In genomic region chr1:40465477-40466430, GRCm38 (mm10) we compare ENCODE assay signal across 8 mouse cellular contexts. TPM values are rescaled to one million over a fixed set of nuclear protein-coding genes. Genes with fewer than 3 reads are reported as not detected.
A peak's percentile ranks its signal among the peaks of the same experiment; 100 is the strongest.
DNase-seq lines count a peak whose midpoint lies in the region; ATAC-seq and TF ChIP-seq lines count a peak whose summit lies in the region.

Il18r1 (plus strand) TSS chr1:40465552.

- H3K79me2 ChIP-seq in liver, adult 2 months (ENCODE audit: control insufficient read depth, insufficient read depth, low read length): no peaks in the 10 kb centered on the region

- H3K4me1 ChIP-seq in heart, embryonic 11.5 days (ENCODE audit: control insufficient read depth, insufficient read depth, low read length): no peaks in the 10 kb centered on the region
- H3K4me1 ChIP-seq in embryonic facial prominence, embryonic 14.5 days (ENCODE audit: control insufficient read depth, insufficient read depth, low read length): no peaks in the 10 kb centered on the region
- no peaks in the 10 kb centered on the region for H3K4me1 ChIP-seq in liver, adult 2 months (ENCODE audit: control insufficient read depth, insufficient read depth, low read length)
- peaks cover 3% of the 10 kb centered on the region; the same call in 1 of the 2 replicates for H3K4me1 ChIP-seq in small intestine, adult 2 months (ENCODE audit: control insufficient read depth, insufficient read depth, insufficient read length, low read length)
- H3K4me1 ChIP-seq in forebrain, postnatal 0 days (ENCODE audit: insufficient read depth): no peaks in the 10 kb centered on the region

- no peak within 1 kb of the TSS for H3K4me3 ChIP-seq in heart, embryonic 11.5 days (ENCODE audit: low read depth, low read length)
- H3K4me3 ChIP-seq in embryonic facial prominence, embryonic 14.5 days (ENCODE audit: low read depth, low read length): no peak within 1 kb of the TSS
- no peak within 1 kb of the TSS for H3K4me3 ChIP-seq in liver, adult 2 months (ENCODE audit: insufficient read depth, low read depth, low read length)
- H3K4me3 ChIP-seq in small intestine, adult 2 months (ENCODE audit: low read depth, low read length): peak within 1 kb of the TSS; percentile 41
- no peak within 1 kb of the TSS for H3K4me3 ChIP-seq in forebrain, postnatal 0 days (ENCODE audit: low read depth, low read length)

- H3K4me2 ChIP-seq in heart, embryonic 11.5 days: peak within 1 kb of the TSS; percentile 16; the same call in 1 of the 2 replicates
- H3K4me2 ChIP-seq in embryonic facial prominence, embryonic 14.5 days (ENCODE audit: low read depth, low read length): no peak within 1 kb of the TSS
- no peak within 1 kb of the TSS for H3K4me2 ChIP-seq in forebrain, postnatal 0 days (ENCODE audit: low read depth)

- ATAC-seq in heart, embryonic 11.5 days (replicated peaks; ENCODE audit: insufficient number of reproducible peaks, low FRiP score, low TSS enrichment): no peak
- peak; percentile 30; the same call in 1 of the 2 replicates for ATAC-seq in embryonic facial prominence, embryonic 14.5 days (ENCODE audit: low read depth)
- no peak for ATAC-seq in forebrain, postnatal 0 days

- TF ChIP-seq POLR2A in liver, adult 2 months (IDR thresholded peaks at IDR 0.05; ENCODE audit: extremely low read depth, insufficient read depth, low read length): no peak
- TF ChIP-seq POLR2A in small intestine, adult 2 months (IDR thresholded peaks at IDR 0.05; ENCODE audit: low read depth, low read length): no peak

- H3K9ac ChIP-seq in heart, embryonic 11.5 days (ENCODE audit: low read depth, low read length): no peak within 1 kb of the TSS
- no peak within 1 kb of the TSS for H3K9ac ChIP-seq in embryonic facial prominence, embryonic 14.5 days (ENCODE audit: low read depth, low read length)
- H3K9ac ChIP-seq in liver, adult 2 months (ENCODE audit: low read depth, low read length): no peak within 1 kb of the TSS
- H3K9ac ChIP-seq in forebrain, postnatal 0 days: no peak within 1 kb of the TSS

- TF ChIP-seq CTCF in liver, adult 2 months (IDR thresholded peaks at IDR 0.05; ENCODE audit: low read depth, low read length): 0 out of 2 replicates have a peak, but pooled peaks have one; percentile 14
- no peak for TF ChIP-seq CTCF in small intestine, adult 2 months (IDR thresholded peaks at IDR 0.05; ENCODE audit: extremely low read depth, insufficient read length, insufficient replicate concordance, low read depth, low read length)
- no peak for TF ChIP-seq CTCF in forebrain, postnatal 0 days (IDR thresholded peaks at IDR 0.05; ENCODE audit: low read depth)

- no peaks in the 10 kb centered on the region for H3K9me3 ChIP-seq in heart, embryonic 11.5 days (replicated peaks; ENCODE audit: control insufficient read depth, low read length)
- H3K9me3 ChIP-seq in embryonic facial prominence, embryonic 14.5 days (ENCODE audit: control insufficient read depth, low read length): no peaks in the 10 kb centered on the region
- H3K9me3 ChIP-seq in forebrain, postnatal 0 days (ENCODE audit: low read length): no peaks in the 10 kb centered on the region

- WGBS in heart, embryonic 11.5 days (ENCODE audit: insufficient replicate concordance): 31% methylated on average over 20 of the region's 20 CpGs
- 42% methylated on average over 14 of the region's 20 CpGs for WGBS in embryonic facial prominence, embryonic 14.5 days
- 41% methylated on average over 20 of the region's 20 CpGs for WGBS in liver, adult 2 months
- 28% methylated on average over 20 of the region's 20 CpGs for WGBS in small intestine, adult 2 months
- 51% methylated on average over 20 of the region's 20 CpGs for WGBS in forebrain, postnatal 0 days

- no peak for DNase-seq in heart, adult 8-10 months (ENCODE audit: low spot score)
- DNase-seq in embryonic facial prominence, embryonic 14.5 days (ENCODE audit: low spot score): peak; percentile 12
- no peak for DNase-seq in liver, adult 2 months (ENCODE audit: extremely low read depth, low read depth, low spot score)
- DNase-seq in forebrain, postnatal 0 days: no peak
- no peak for DNase-seq in cerebellum, adult 9-11 months
- no peak for DNase-seq in frontal cortex, postnatal 14 days (ENCODE audit: low spot score in 2 of 2)

- no peaks in the 10 kb centered on the region for H3K36me3 ChIP-seq in heart, embryonic 11.5 days (ENCODE audit: control insufficient read depth, insufficient read depth, low read length)
- no peaks in the 10 kb centered on the region for H3K36me3 ChIP-seq in embryonic facial prominence, embryonic 14.5 days (ENCODE audit: control insufficient read depth, insufficient read depth, low read length)
- H3K36me3 ChIP-seq in liver, adult 2 months (ENCODE audit: control insufficient read depth, insufficient read depth, low read length): no peaks in the 10 kb centered on the region
- no peaks in the 10 kb centered on the region for H3K36me3 ChIP-seq in small intestine, adult 2 months (ENCODE audit: control insufficient read depth, insufficient read depth, low read length)
- H3K36me3 ChIP-seq in forebrain, postnatal 0 days (ENCODE audit: insufficient read depth): no peaks in the 10 kb centered on the region

- no peaks in the 10 kb centered on the region for H3K27me3 ChIP-seq in heart, embryonic 11.5 days (ENCODE audit: control insufficient read depth, insufficient read depth, low read length)
- H3K27me3 ChIP-seq in embryonic facial prominence, embryonic 14.5 days (replicated peaks; ENCODE audit: control insufficient read depth, insufficient read depth, low read length): no peaks in the 10 kb centered on the region; the same call in 1 of the 2 replicates
- H3K27me3 ChIP-seq in liver, adult 2 months (ENCODE audit: control insufficient read depth, insufficient read depth, low read length): no peaks in the 10 kb centered on the region
- no peaks in the 10 kb centered on the region for H3K27me3 ChIP-seq in small intestine, adult 2 months (ENCODE audit: control insufficient read depth, insufficient read depth, low read length)
- no peaks in the 10 kb centered on the region for H3K27me3 ChIP-seq in forebrain, postnatal 0 days (ENCODE audit: insufficient read depth, low read length)

- H3K27ac ChIP-seq in heart, embryonic 11.5 days (ENCODE audit: low read depth, low read length): no peak within 1 kb of the TSS
- H3K27ac ChIP-seq in embryonic facial prominence, embryonic 14.5 days (replicated peaks; ENCODE audit: low read depth, low read length): no peak within 1 kb of the TSS
- no peak within 1 kb of the TSS for H3K27ac ChIP-seq in liver, adult 2 months (replicated peaks; ENCODE audit: insufficient read depth, low read depth, low read length)
- no peak within 1 kb of the TSS for H3K27ac ChIP-seq in small intestine, adult 2 months (ENCODE audit: insufficient read depth, low read depth, low read length)
- no peak within 1 kb of the TSS for H3K27ac ChIP-seq in forebrain, postnatal 0 days (ENCODE audit: low read depth, low read length)

RNA-seq across cellular contexts. Expression of gene Il18r1, which starts in this region (rescaled TPM):
- not detected in 2 replicates for polyA plus RNA-seq in heart, embryonic 11.5 days (2014; fragmentation: Nextera tagmentation; extraction: Ambion mirVana)
- total RNA-seq in heart, adult 8-10 months (2022): 1 to 10 TPM in 1 of 4 experiments, under 1 TPM in 3; 0.19 to 1.9 (median 0.39) TPM
- polyA plus RNA-seq in embryonic facial prominence, embryonic 14.5 days (2014; fragmentation: Nextera tagmentation; extraction: Ambion mirVana): 0.31 and 0.39 TPM in 2 replicates
- 0.20 and 0.28 TPM in 2 replicates for total RNA-seq in liver, adult 2 months (2014; rRNA removed)
- 0.05 and 0.07 TPM in 2 replicates for polyA plus RNA-seq in liver, adult 2 months (2012; rRNA removed)
- polyA plus RNA-seq in small intestine, adult 2 months (2012; rRNA removed): 0.27 and 0.39 TPM in 2 replicates
- 0.08 TPM in 1 of 2 replicates, not detected in the other for total RNA-seq in forebrain, postnatal 0 days (2014; rRNA removed)
- not detected in 2 replicates for polyA plus RNA-seq in forebrain, postnatal 0 days (2015; fragmentation: Nextera tagmentation; extraction: Ambion mirVana)

Comparison
In these comparisons a context has a peak if more than half of its experiments do, and no peak if none do; other contexts are left out.
1. Peak in DNase-seq and ATAC-seq in embryonic facial prominence, embryonic 14.5 days; RNA of the gene not detected or under 1 TPM.